Mouse (Mus musculus) stomach, postnatal 0 days (tissue): ENCODE data around the gene Hfe. TPM values are rescaled to one million over a fixed set of nuclear protein-coding genes. Genes with fewer than 3 reads are reported as not detected.
"Not testable (repeated sequence)": the region's sequence is repeated elsewhere in the genome, so short reads cannot be mapped to it uniquely, and the experiment has no call there.

Experiments used
- ATAC-seq: fragments of 200-750 bp; cut with Nextera tagmentation; 2 replicates; pipeline ENCODE4 v1.8.0; 2017; ENCODE audit not compliant: low FRiP score, low TSS enrichment
- DNase-seq: peaks from one replicate; pipeline ENCODE4 v3.0.0-alpha.2; 2016; ENCODE audit warnings: low spot score
- H3K27ac ChIP-seq: fragments of 300-500 bp; sonication (generic); replicated peaks from 2 replicates; pipeline ENCODE4 v1.5.1; 2014; ENCODE audit warnings: mild to moderate bottlenecking, control low read depth
- H3K27me3 ChIP-seq: fragments of 300-500 bp; sonication (generic); 2 replicates; pipeline ENCODE4 v1.6.1; 2014; ENCODE audit warnings: low read length; ENCODE audit not compliant: control insufficient read depth, insufficient read depth
- H3K36me3 ChIP-seq: fragments of 300-500 bp; sonication (generic); 2 replicates; pipeline ENCODE4 v1.6.1; 2014; ENCODE audit warnings: low read length, mixed read lengths; ENCODE audit not compliant: control insufficient read depth, insufficient read depth
- H3K4me1 ChIP-seq: fragments of 300-500 bp; sonication (generic); replicated peaks from 2 replicates; pipeline ENCODE4 v1.6.1; 2014; ENCODE audit warnings: antibody characterized with exemption; ENCODE audit not compliant: control insufficient read depth, insufficient read depth
- H3K4me2 ChIP-seq: fragments of 300-500 bp; sonication (generic); replicated peaks from 2 replicates; pipeline ENCODE4 v1.6.1; 2014; ENCODE audit warnings: low read depth, mild to moderate bottlenecking, control low read depth, moderate library complexity
- H3K4me3 ChIP-seq: fragments of 300-500 bp; sonication (generic); 2 replicates; pipeline ENCODE4 v1.5.1; 2014; ENCODE audit warnings: low read depth, low read length, control low read depth
- H3K9ac ChIP-seq: fragments of 300-500 bp; sonication (generic); 2 replicates; pipeline ENCODE4 v1.6.1; 2014; ENCODE audit warnings: mild to moderate bottlenecking, low read length, control low read depth, mixed read lengths
- H3K9me3 ChIP-seq: fragments of 300-500 bp; sonication (generic); 2 replicates; pipeline ENCODE4 v1.6.1; 2016; ENCODE audit warnings: low read length; ENCODE audit not compliant: control insufficient read depth
- CTCF ChIP-seq: IDR thresholded peaks from 2 replicates; pipeline ENCODE4 v1.5.1; 2016; ENCODE audit warnings: antibody characterized with exemption, low read depth, mild to moderate bottlenecking, moderate library complexity
- EP300 ChIP-seq: optimal IDR thresholded peaks from 2 replicates; pipeline ENCODE3; 2016; ENCODE audit warnings: antibody characterized with exemption
- WGBS: fragments of 180-500 bp; shearing (Covaris S2); extraction: QIAGEN DNeasy Blood & Tissue Kit; methylation state at CpG from one replicate; pipeline ENCODE4 v1.1.7; 2014; 5-methylcytosine and 5-hydroxymethylcytosine counted together
- polyA plus RNA-seq: library from polyadenylated mRNA; unstranded; fragments of >200 nt; fragmentation: Nextera tagmentation; extraction: Ambion mirVana; gene quantifications from 2 replicates; pipeline ENCODE4 v1.2.1, GENCODE M21; 2015

Hfe gene
- polyA plus RNA-seq, 1 experiment from 2014 or later = 12.9 TPM

- DNase-seq (peak; percentile 66), ATAC-seq (peak; percentile 38; the same call in 1 of the 2 replicates)
Observed at GRCm38 (mm10) chr13:23750839-23751477, 40.3 kb upstream of the Hfe start, which contains the start of gene Hist1h2ab. TSS of gene Hist1h2ab (plus strand) at chr13:23751126.

DNA sequence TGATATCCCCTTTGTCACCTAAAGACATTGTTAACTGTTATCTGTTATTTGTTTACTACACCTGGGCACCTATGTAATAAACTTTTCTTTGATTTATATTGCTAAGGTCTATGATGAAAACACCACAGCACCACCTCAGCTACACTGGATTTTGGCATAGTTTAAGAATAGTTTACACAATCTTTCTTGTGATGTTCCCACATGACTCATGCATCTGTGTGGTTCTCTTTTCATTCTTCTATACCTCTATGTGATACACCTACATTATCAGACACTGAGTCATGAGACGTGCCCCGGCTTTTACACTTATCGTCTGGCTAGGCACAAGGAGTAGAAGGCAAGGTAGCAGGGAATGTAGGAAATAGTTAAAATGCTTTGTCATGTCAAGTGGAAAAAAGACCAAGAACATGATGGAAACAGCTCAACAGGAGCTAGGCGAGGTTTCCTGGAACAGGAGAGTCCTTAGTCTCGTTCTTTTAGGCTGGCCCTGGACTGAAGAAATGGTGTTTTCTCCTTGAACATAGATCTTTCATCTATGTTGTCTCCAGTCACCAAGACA is 39.0 kb upstream of the Hfe start:
- Histone ChIP-seq H3K27ac (no peak overlapping the region), H3K36me3 (no peaks in the 10 kb centered on the region)
- 68% methylated on average over 5 of the region's 5 CpGs for WGBS

More at GRCm38 (mm10) chr13:23750839-23751477, 40.3 kb upstream of the Hfe start, which contains the start of gene Hist1h2ab:
- peak within 1 kb of the TSS; percentile 18; the same call in 1 of the 2 replicates for H3K9ac ChIP-seq
- not testable (repeated sequence) for H3K36me3 ChIP-seq, H3K9me3 ChIP-seq, H3K4me1 ChIP-seq, H3K27me3 ChIP-seq
- H3K27ac ChIP-seq = peak within 1 kb of the TSS; percentile 90
- peak within 1 kb of the TSS; percentile 31 for H3K4me3 ChIP-seq
- peak; percentile 17; the same call in 1 of the 2 replicates for TF ChIP-seq CTCF
- WGBS = 2% methylated on average over 27 of the region's 47 CpGs
- H3K4me2 ChIP-seq = peak within 1 kb of the TSS; percentile 55

DNA sequence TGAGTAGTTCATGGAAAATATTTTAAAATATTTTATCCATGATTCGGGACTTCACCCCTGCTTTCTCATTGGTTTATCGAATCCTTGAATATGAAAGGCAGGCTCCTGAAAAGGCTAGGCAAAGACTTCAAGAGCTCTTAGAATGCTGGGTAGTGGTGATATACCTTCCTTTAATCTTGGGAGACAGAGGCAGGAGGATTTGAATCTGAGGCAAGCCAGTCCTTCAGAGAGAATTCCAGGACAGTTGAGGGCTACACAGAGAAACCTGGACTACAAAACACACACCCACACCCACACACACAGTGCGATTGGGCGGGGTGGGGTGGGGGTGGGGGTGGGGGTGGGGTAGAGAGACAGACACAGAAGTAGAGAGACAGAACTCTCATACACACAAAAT is 37.2 kb upstream of the Hfe start:
- no peak overlapping the region for H3K4me2 ChIP-seq
- WGBS = 6% methylated on average over 4 of the region's 4 CpGs
- TF ChIP-seq EP300 = no peak
- no peak for TF ChIP-seq CTCF
- no peaks in the 10 kb centered on the region for H3K4me1 ChIP-seq
- no peak for ATAC-seq
- H3K9me3 ChIP-seq = no peaks in the 10 kb centered on the region
- no peak overlapping the region for H3K4me3 ChIP-seq
- no peaks in the 10 kb centered on the region for H3K27me3 ChIP-seq
- no peak overlapping the region for H3K9ac ChIP-seq
- DNase-seq = no peak
- no peaks in the 10 kb centered on the region for H3K36me3 ChIP-seq
- H3K27ac ChIP-seq = 0 out of 2 replicates have a peak overlapping the region, but pooled peaks have one; percentile 14

More for the DNA sequence above, 39.0 kb upstream of the Hfe start:
- no peak overlapping the region for H3K4me2 ChIP-seq
- H3K9me3 ChIP-seq = no peaks in the 10 kb centered on the region
- no peak overlapping the region for H3K4me3 ChIP-seq
- no peak for TF ChIP-seq CTCF
- no peak for TF ChIP-seq EP300
- no peaks in the 10 kb centered on the region for H3K27me3 ChIP-seq
- DNase-seq (no peak), ATAC-seq (no peak)
- no peak overlapping the region for H3K9ac ChIP-seq
- no peaks in the 10 kb centered on the region for H3K4me1 ChIP-seq

DNA sequence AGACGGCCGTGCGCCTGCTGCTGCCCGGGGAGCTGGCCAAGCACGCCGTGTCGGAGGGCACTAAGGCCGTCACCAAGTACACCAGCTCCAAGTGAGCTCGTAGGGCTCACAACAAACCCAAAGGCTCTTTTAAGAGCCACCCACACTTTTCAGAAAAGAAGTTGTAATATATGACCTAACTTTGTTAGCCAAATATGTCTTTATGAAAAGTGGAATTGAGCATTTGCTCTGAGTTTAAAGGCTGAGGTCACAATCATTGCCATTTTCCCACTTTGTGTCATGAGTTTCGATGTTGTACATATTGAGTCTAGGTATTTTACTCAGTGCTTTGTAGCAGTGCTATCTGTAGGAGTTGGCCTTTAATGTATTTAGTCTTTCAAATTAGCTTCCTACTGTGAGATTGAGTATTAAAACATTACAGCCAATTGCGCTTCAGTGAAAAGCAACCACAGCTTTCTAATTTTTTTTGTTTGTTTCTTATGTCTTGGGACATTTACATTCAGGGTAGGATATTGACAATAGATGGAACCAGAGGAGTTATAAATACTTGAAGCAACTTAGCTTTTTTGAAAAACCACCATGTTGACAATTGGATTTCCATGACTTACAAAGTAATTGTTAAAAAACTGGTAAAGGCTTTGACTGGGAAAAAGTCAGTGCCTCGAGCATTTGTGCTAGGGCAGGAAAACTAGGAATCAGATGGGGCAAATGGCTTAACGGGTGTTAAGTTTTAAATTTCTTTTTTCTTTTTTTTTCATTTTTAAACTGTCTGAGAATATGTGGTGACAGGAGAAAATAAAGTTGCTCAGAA is 36.6 kb upstream of the Hfe start:
- peak overlapping the region; percentile 89 for H3K27ac ChIP-seq
- peak overlapping the region; percentile 23; the same call in 1 of the 2 replicates for H3K9ac ChIP-seq
- WGBS = 5% methylated on average over 9 of the region's 13 CpGs
- no peaks in the 10 kb centered on the region for H3K27me3 ChIP-seq
- no peaks in the 10 kb centered on the region for H3K4me1 ChIP-seq
- no peak for TF ChIP-seq EP300
- no peak for TF ChIP-seq CTCF
- DNase-seq = no peak
- ATAC-seq = no peak
- H3K4me3 ChIP-seq = peak overlapping the region; percentile 14
- peak overlapping the region; percentile 62 for H3K4me2 ChIP-seq
- H3K36me3 ChIP-seq = no peaks in the 10 kb centered on the region
- H3K9me3 ChIP-seq = no peaks in the 10 kb centered on the region

- not testable (repeated sequence) for H3K9me3 ChIP-seq, H3K27me3 ChIP-seq, H3K36me3 ChIP-seq, H3K4me1 ChIP-seq
- Histone ChIP-seq H3K27ac (peak within 1 kb of the TSS; percentile 97), H3K4me2 (peak within 1 kb of the TSS; percentile 62), H3K4me3 (peak within 1 kb of the TSS; percentile 33), H3K9ac (peak within 1 kb of the TSS; percentile 63)
- TF ChIP-seq EP300 = peak; percentile 43
- DNase-seq (peak; percentile 80), ATAC-seq (peak; percentile 91)
- 0% methylated on average over 38 of the region's 58 CpGs for WGBS
Observed at GRCm38 (mm10) chr13:23746201-23747080, 35.8 kb upstream of the Hfe start, which contains the start of gene Hist1h2bb. TSS of gene Hist1h2bb (plus strand) at chr13:23746734.
